Mouse (Mus musculus) liver, embryonic 13.5 days (tissue): ENCODE measurements at regions not wholly inside any gene's neighbourhood (a gene's known extent, or its start where the extent isn't known, plus 50 kb on each side); places are given as distances from the start of the nearest gene placed in this dataset.
A peak's percentile ranks its signal among the peaks of the same experiment; 100 is the strongest.

Experiments used
- ATAC-seq: fragments of 200-750 bp; cut with Nextera tagmentation; 2 replicates; pipeline ENCODE4 v1.8.0; 2017; ENCODE audit warnings: low read depth, mild to moderate bottlenecking, moderate number of reproducible peaks, moderate library complexity
- DNase-seq: peaks from one replicate; pipeline ENCODE4 v3.0.0; 2022
- H3K27ac ChIP-seq: fragments of 300-500 bp; sonication (generic); 2 replicates; pipeline ENCODE4 v1.5.1; 2015; ENCODE audit warnings: moderate library complexity, mild to moderate bottlenecking, inconsistent platforms
- H3K27me3 ChIP-seq: fragments of 300-500 bp; sonication (generic); 2 replicates; pipeline ENCODE4 v1.6.1; 2015; ENCODE audit warnings: mild to moderate bottlenecking, inconsistent platforms
- H3K36me3 ChIP-seq: fragments of 300-500 bp; sonication (generic); 2 replicates; pipeline ENCODE4 v1.6.1; 2015; ENCODE audit warnings: mild to moderate bottlenecking, inconsistent platforms
- H3K4me1 ChIP-seq: fragments of 300-500 bp; sonication (generic); replicated peaks from 2 replicates; pipeline ENCODE4 v1.6.1; 2015; ENCODE audit warnings: inconsistent platforms
- H3K4me2 ChIP-seq: fragments of 300-500 bp; sonication (generic); 2 replicates; pipeline ENCODE4 v1.6.1; 2015; ENCODE audit warnings: inconsistent platforms, mild to moderate bottlenecking, moderate library complexity
- H3K4me3 ChIP-seq: fragments of 300-500 bp; sonication (generic); replicated peaks from 2 replicates; pipeline ENCODE4 v1.5.1; 2015; ENCODE audit warnings: mild to moderate bottlenecking, inconsistent platforms
- H3K9ac ChIP-seq: fragments of 300-500 bp; sonication (generic); 2 replicates; pipeline ENCODE4 v1.6.1; 2015; ENCODE audit warnings: mild to moderate bottlenecking, inconsistent platforms
- H3K9me3 ChIP-seq: fragments of 300-500 bp; sonication (generic); replicated peaks from 2 replicates; pipeline ENCODE4 v1.6.1; 2016; ENCODE audit warnings: inconsistent platforms
- WGBS: fragments of 180-500 bp; shearing (Covaris S2); methylation state at CpG from one replicate; pipeline ENCODE4 v1.1.7; 2015; ENCODE audit not compliant: insufficient replicate concordance; 5-methylcytosine and 5-hydroxymethylcytosine counted together

DNA sequence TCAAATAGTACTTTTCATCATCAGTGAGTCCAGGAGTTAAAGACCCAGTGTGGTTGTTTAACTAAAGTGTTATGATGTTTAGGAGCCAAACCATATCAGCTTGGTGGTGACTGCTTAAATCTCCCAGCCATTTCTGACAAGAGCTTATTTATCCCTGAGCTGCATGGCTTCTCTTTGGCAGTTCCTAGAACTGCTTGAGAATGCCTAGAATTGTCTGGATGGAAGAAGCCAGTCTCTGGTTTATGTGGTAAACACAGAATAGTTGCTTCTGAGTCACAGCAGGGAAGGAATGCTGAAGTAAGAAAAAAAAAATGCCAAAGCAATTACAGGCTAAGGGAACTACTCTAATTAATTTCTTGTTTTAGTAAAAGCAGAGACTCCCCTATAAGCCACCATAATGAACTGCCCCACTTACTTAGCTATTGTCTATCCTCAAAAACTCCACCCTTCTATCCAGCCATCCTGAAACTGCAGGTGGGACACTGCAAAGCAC, 390.5 kb downstream of the Fut8 start:
- no peak for DNase-seq

DNA sequence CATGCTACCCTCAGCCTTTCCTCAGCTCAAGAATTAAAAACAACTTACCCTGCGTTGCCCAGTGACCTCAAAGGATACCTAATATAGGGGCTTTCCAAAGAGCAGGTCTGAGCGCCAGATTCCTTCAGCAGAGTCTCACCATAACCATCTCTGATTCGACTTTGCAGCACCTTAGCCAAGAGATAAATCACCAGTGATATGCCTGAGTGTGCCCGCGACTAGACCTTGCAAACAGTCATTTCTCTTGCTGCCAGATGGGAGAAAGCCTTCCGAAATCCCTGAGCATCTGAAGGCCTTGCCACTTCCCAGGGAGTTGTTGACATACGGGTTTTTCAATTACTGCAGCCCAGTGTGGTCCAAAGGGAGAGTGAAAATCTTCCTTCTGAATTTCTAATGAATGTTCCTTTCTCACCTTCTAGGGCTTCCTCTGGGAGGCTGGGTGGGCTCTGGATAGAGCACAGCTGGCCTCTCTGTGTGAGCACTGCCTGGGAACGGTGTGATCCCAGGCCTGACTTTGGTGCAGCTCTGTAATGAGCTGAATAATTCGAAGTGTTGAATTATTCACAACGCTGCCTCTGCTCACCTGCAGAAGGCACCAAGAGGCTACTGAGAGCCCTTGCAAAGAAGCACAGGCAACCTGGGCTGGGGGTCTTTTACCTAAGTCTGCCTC, 396.2 kb downstream of the Fut8 start:
- H3K4me2 ChIP-seq: no peak overlapping the region
- DNase-seq: no peak
- ATAC-seq: no peak
- WGBS: 31% methylated on average over 10 of the region's 10 CpGs
- no peaks in the 10 kb centered on the region for H3K4me1 ChIP-seq
- no peak overlapping the region for H3K27ac ChIP-seq
- H3K9me3 ChIP-seq: no peaks in the 10 kb centered on the region
- H3K27me3 ChIP-seq: no peaks in the 10 kb centered on the region
- no peak overlapping the region for H3K9ac ChIP-seq
- H3K36me3 ChIP-seq: no peaks in the 10 kb centered on the region
- H3K4me3 ChIP-seq: no peak overlapping the region

More for the DNA sequence above, 390.5 kb downstream of the Fut8 start:
- Histone ChIP-seq H3K9me3 (no peaks in the 10 kb centered on the region), H3K9ac (no peak overlapping the region), H3K36me3 (no peaks in the 10 kb centered on the region), H3K4me1 (no peaks in the 10 kb centered on the region), H3K4me3 (no peak overlapping the region), H3K27me3 (no peaks in the 10 kb centered on the region), H3K4me2 (no peak overlapping the region), H3K27ac (no peak overlapping the region)
- no peak for ATAC-seq

DNA sequence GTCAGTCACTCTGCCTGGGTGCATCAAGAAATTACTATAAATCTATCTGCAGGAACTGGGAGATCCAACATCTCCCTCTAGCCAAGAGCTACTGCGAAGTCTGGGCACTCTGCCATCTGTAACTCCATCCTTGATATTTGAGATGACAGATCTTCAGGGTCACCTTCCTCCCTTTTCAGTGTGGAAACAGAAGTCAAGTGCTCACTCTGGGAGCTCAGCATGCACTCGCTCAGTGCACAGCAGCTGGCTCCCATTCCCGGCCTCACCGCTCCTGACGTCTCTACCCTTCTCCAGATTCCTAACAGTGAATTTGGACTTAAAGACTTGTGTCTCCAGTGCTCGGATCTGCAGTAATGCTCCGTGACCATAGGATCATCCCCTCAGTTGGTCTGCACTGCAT, 400.3 kb downstream of the Fut8 start:
- WGBS: 65% methylated on average over 7 of the region's 7 CpGs
- no peaks in the 10 kb centered on the region for H3K4me1 ChIP-seq
- no peak overlapping the region for H3K27ac ChIP-seq
- no peak overlapping the region for H3K9ac ChIP-seq
- H3K4me3 ChIP-seq: no peak overlapping the region
- H3K27me3 ChIP-seq: no peaks in the 10 kb centered on the region
- H3K4me2 ChIP-seq: no peak overlapping the region
- DNase-seq: no peak
- ATAC-seq: no peak
- no peaks in the 10 kb centered on the region for H3K9me3 ChIP-seq
- no peaks in the 10 kb centered on the region for H3K36me3 ChIP-seq

DNA sequence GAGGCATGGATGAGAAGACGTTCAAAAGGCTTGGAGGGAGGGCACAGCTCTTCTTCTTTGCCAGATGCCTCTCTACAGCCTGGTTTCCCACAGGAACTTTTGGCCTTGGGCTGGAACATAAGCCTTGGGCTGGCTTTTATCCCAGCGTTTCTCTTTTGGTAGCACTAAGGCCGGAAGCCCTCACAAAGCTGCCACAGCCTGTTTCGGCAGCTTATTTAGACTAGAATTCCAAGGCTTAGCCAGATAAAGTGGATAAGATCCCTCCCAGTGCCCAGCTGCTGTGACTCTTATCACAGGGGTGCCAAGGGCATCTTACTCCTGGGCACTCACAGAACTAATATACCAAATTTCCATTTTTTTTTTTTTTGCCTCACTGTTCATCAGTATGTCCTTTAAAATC, 404.4 kb downstream of the Fut8 start:
- Histone ChIP-seq H3K9me3 (no peaks in the 10 kb centered on the region), H3K36me3 (no peaks in the 10 kb centered on the region), H3K4me3 (no peak overlapping the region), H3K4me1 (no peaks in the 10 kb centered on the region), H3K9ac (no peak overlapping the region), H3K27me3 (no peaks in the 10 kb centered on the region), H3K27ac (no peak overlapping the region), H3K4me2 (no peak overlapping the region)
- WGBS: 63% methylated on average over 4 of the region's 4 CpGs
- no peak for DNase-seq
- no peak for ATAC-seq

DNA sequence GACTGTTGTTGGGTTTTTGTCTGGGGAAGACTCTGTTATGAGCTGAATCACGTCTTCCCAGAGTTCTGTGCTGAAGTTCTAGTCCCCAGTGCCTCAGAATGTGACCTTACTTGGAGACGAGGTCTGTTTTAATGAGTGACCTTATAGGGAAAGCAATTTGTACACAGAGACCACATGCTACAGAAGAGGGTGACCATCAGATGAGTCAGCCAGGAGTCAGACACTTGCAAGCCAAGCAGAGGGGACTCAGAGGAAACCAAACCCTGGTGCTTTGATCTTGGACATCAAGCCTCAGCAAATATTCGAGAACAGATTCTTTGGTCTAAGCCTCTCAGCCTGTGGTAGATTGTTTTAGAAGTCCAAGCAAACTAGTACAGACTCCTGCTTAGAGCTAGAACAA, 409.9 kb downstream of the Fut8 start:
- 41% methylated on average over 3 of the region's 3 CpGs for WGBS
- H3K36me3 ChIP-seq: no peaks in the 10 kb centered on the region
- H3K4me2 ChIP-seq: no peak overlapping the region
- no peak overlapping the region for H3K27ac ChIP-seq
- H3K4me3 ChIP-seq: no peak overlapping the region
- no peaks in the 10 kb centered on the region for H3K4me1 ChIP-seq
- no peaks in the 10 kb centered on the region for H3K27me3 ChIP-seq
- H3K9ac ChIP-seq: no peak overlapping the region
- no peak for DNase-seq
- ATAC-seq: no peak
- no peaks in the 10 kb centered on the region for H3K9me3 ChIP-seq

DNA sequence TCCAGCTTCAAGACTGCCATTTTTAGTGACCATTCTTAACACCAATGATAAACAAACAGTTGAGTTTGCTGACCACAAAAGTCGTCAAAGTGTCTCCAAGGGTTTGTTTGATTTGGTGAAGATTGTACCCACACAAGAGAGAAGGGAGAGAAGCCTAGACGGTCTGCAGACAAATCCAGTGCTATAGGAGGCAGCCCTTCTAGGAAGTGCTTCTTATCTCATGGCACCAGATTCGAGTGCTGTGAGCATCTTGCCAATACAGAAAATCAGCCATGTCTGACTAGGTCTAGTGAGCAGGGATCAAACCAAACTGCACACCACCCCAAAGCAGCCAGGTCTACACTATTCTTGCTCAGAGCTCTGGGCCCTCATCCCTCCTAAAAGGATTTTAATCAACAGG, 416.4 kb downstream of the Fut8 start:
- Histone ChIP-seq H3K27me3 (no peaks in the 10 kb centered on the region), H3K9me3 (no peaks in the 10 kb centered on the region), H3K36me3 (no peaks in the 10 kb centered on the region), H3K27ac (no peak overlapping the region), H3K4me2 (no peak overlapping the region), H3K9ac (no peak overlapping the region), H3K4me3 (no peak overlapping the region), H3K4me1 (no peaks in the 10 kb centered on the region)
- DNase-seq (peak; percentile 3), ATAC-seq (0 out of 2 replicates have a peak, but pooled peaks have one; percentile 43)
- WGBS: 8% methylated on average over 3 of the region's 3 CpGs

DNA sequence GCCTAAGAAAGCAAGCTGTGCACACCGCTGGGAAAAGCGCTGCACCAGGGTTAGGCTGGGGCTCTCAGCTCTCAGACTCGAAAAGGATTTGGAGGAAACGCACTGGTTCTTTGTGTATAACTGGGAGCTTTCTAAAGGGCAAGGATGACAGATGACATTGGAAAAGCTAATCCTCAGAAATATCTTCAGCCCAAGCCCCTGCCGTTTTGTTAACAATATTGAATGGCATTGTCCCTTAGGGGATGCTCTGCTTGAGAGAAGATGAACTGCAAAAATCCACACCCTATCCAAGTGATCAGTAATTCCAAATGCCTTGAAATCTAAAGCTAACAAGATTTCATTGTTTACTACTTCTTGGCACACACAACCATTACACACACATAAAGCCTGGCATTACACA, 419.1 kb downstream of the Fut8 start:
- no peak for ATAC-seq
- no peak overlapping the region for H3K9ac ChIP-seq

DNA sequence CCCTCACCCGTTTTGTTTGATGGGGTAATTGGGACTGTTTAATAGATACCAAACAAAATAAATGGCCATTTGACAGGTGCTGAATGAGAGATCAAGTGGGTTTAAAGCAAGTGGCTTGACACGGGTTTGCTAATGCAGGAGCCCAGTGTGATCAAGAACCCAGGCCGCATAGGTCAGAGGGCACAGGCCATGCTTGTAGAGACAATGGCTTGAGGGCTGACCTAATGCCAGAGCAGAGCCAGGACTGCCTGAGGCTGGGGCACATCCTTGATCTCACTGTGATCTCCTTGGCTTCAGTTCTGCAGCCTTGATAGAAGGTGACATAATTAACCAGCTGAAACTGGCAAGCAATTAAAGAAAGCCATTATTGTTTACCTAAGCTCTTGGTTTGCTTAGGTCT, 420.0 kb downstream of the Fut8 start:
- H3K36me3 ChIP-seq: no peaks in the 10 kb centered on the region
- H3K9me3 ChIP-seq: no peaks in the 10 kb centered on the region
- WGBS: 62% methylated on average over 3 of the region's 3 CpGs
- no peak for ATAC-seq
- no peaks in the 10 kb centered on the region for H3K27me3 ChIP-seq
- no peak for DNase-seq
- H3K4me3 ChIP-seq: no peak overlapping the region
- H3K9ac ChIP-seq: no peak overlapping the region
- no peak overlapping the region for H3K4me2 ChIP-seq
- H3K4me1 ChIP-seq: no peaks in the 10 kb centered on the region
- H3K27ac ChIP-seq: no peak overlapping the region

More for the DNA sequence above, 419.1 kb downstream of the Fut8 start:
- H3K27me3 ChIP-seq: no peaks in the 10 kb centered on the region
- no peak for DNase-seq
- H3K9me3 ChIP-seq: no peaks in the 10 kb centered on the region
- H3K4me2 ChIP-seq: no peak overlapping the region
- H3K4me3 ChIP-seq: no peak overlapping the region
- WGBS: 70% methylated on average over 5 of the region's 5 CpGs
- H3K4me1 ChIP-seq: no peaks in the 10 kb centered on the region
- H3K36me3 ChIP-seq: no peaks in the 10 kb centered on the region
- H3K27ac ChIP-seq: no peak overlapping the region

DNA sequence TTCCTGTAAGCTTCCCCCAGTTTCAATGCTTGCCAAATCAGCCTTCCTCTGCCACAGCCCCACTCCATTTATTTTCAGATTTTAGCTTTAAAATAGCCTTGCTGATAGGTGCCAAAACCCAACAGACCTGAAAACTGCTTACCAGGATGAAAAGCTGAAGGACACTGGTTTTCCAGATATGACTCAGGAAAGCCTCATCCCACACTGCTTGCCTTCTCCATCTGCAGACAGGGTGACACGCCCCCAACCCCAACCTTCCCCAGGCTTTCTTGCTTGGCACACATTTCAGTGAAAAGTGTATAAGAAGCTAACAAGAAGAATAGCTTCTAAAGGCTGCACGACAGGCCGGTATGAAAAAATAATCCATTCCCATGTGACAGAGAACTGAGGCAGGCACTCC, 425.3 kb downstream of the Fut8 start:
- Histone ChIP-seq H3K27me3 (no peaks in the 10 kb centered on the region), H3K4me1 (no peaks in the 10 kb centered on the region), H3K4me2 (no peak overlapping the region), H3K36me3 (no peaks in the 10 kb centered on the region), H3K27ac (no peak overlapping the region), H3K9me3 (no peaks in the 10 kb centered on the region), H3K4me3 (no peak overlapping the region), H3K9ac (no peak overlapping the region)
- ATAC-seq: no peak
- DNase-seq: no peak
- 65% methylated on average over 3 of the region's 3 CpGs for WGBS

DNA sequence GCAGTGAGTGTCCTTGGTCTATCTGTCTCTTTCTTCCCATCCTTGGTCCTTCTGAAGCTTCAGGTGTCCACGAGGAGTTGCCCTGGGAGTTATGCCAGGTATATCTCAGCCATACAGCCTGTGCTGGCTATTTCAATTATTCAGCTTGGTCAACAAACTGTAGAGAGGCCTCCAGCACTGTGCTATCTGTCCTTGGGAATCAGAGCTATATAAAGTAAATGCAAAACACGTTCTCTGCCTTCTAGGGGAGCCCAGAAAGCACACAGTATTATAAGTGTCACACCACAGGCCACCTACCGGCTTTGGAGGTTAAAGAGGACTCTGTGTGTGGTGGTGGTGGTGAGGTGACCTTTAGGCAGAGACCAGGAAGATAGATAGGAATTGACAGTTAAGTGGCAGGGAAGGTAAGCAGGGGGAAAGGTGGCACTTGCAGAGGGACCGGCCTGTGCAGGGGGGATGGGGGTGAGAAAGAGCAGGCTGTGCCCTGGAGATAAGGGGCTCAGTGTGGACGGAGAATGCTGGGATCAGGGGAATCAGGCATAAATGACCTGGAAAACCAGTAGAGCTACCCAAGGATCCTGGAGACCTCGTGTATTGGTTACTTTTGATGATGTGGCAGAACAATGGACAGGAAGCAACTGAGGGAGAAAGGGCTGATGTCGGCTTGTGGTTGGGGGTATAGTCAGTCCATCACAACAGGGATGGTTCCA, 425.9 kb downstream of the Fut8 start:
- no peak for ATAC-seq
- Histone ChIP-seq H3K9me3 (no peaks in the 10 kb centered on the region), H3K4me2 (no peak overlapping the region), H3K36me3 (no peaks in the 10 kb centered on the region), H3K27ac (no peak overlapping the region), H3K4me1 (no peaks in the 10 kb centered on the region), H3K9ac (no peak overlapping the region), H3K27me3 (no peaks in the 10 kb centered on the region), H3K4me3 (no peak overlapping the region)
- no peak for DNase-seq
- 36% methylated on average over 7 of the region's 7 CpGs for WGBS

DNA sequence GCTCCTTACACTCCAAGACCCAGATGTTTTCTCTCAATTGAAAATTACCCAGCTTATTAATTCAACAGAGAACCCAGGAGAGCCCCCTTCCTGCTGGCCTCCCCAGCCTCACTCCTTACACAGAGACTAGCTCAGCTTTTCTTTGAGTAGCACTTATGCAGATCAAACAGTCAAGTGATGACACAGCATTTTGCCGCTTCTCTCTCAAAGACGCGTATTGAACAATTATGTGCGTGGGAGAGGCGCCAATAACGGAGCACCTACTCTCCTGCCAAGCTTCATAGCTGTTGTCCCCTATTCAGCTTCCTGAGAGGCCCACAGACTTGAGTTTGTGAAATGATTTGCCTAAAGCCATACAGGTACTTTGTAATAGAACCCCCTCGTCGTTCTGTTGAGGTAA, 428.5 kb downstream of the Fut8 start:
- no peaks in the 10 kb centered on the region for H3K4me1 ChIP-seq
- no peak for ATAC-seq
- no peak overlapping the region for H3K4me3 ChIP-seq
- H3K36me3 ChIP-seq: no peaks in the 10 kb centered on the region
- no peaks in the 10 kb centered on the region for H3K27me3 ChIP-seq
- no peak for DNase-seq
- 56% methylated on average over 8 of the region's 8 CpGs for WGBS
- no peaks in the 10 kb centered on the region for H3K9me3 ChIP-seq
- H3K27ac ChIP-seq: no peak overlapping the region
- no peak overlapping the region for H3K9ac ChIP-seq
- no peak overlapping the region for H3K4me2 ChIP-seq
